In the genomic region with DNA sequence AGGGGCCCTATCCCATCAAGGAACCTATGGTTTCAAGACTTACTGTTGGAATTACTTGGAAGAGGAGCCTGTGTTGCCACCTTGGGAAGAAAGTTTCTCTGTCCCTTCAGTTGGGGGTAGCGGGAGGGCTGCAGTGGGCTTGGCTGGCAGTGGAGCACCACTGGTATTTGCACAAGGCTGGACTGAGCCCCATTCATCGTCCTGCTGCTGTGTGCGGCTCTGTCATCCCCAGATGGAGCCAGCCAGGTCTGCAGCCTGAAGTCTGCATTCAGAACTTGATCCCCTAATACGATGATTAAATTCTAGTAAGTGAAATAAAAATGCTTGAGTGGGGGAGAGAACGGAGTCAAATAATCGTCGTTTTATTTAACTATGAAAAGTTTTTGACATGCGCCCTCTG, we compare ENCODE assay signal across 15 mouse cellular contexts. TPM values are rescaled to one million over a fixed set of nuclear protein-coding genes. Genes with fewer than 3 reads are reported as not detected.
DNase-seq lines count a peak whose midpoint lies in the region; ATAC-seq lines count a peak whose summit lies in the region.
"Had no signal": no experiment of that assay in that cellular context is flagged by ENCODE, and none has a peak within 500 bp of the region (broad histone marks: within the 10 kb centered on the region; RNA-seq: fewer than 3 reads in every experiment).

No protein-coding gene starts in this region.

- peaks cover 22% of the 10 kb centered on the region for H3K4me1 ChIP-seq in heart, embryonic 16.5 days (ENCODE audit: control insufficient read depth, insufficient read depth, low read length)
- peaks cover 14% of the 10 kb centered on the region for H3K4me1 ChIP-seq in midbrain, embryonic 10.5 days
- no peaks in the 10 kb centered on the region for H3K4me1 ChIP-seq in midbrain, embryonic 14.5 days (ENCODE audit: control insufficient read depth, insufficient read depth, low read length)
- H3K4me1 ChIP-seq in embryonic facial prominence, embryonic 15.5 days, result peaks cover 43% of the 10 kb centered on the region
- H3K4me1 ChIP-seq in limb, embryonic 13.5 days, result peaks cover 46% of the 10 kb centered on the region

- H3K27me3 ChIP-seq in heart, embryonic 16.5 days (ENCODE audit: control insufficient read depth, insufficient read depth, low read length), result no peaks in the 10 kb centered on the region
- H3K27me3 ChIP-seq in midbrain, embryonic 10.5 days (ENCODE audit: low read depth, poor library complexity, severe bottlenecking), result no peaks in the 10 kb centered on the region
- H3K27me3 ChIP-seq in midbrain, embryonic 14.5 days (ENCODE audit: control insufficient read depth, insufficient read depth, low read length), result no peaks in the 10 kb centered on the region
- H3K27me3 ChIP-seq in embryonic facial prominence, embryonic 15.5 days, result no peaks in the 10 kb centered on the region
- H3K27me3 ChIP-seq in limb, embryonic 13.5 days, result no peaks in the 10 kb centered on the region
- H3K27me3 ChIP-seq: CH12.LX; liver, embryonic 13.5 days; Patski had no signal

- ATAC-seq in heart, embryonic 16.5 days (replicated peaks; ENCODE audit: extremely low read depth, insufficient read depth, low FRiP score), result no peak
- ATAC-seq in midbrain, embryonic 14.5 days (ENCODE audit: low FRiP score, low TSS enrichment), result no peak
- ATAC-seq in embryonic facial prominence, embryonic 15.5 days (ENCODE audit: insufficient number of reproducible peaks, low FRiP score, low TSS enrichment, low read depth), result no peak
- peak; percentile 79 for ATAC-seq in limb, embryonic 13.5 days (ENCODE audit: low FRiP score, low read depth)
- ATAC-seq: intestine, postnatal 0 days had no signal

- H3K36me3 ChIP-seq in heart, embryonic 16.5 days (ENCODE audit: control insufficient read depth, insufficient read depth), result no peaks in the 10 kb centered on the region
- H3K36me3 ChIP-seq in midbrain, embryonic 10.5 days, result peaks cover 68% of the 10 kb centered on the region
- H3K36me3 ChIP-seq in midbrain, embryonic 14.5 days (ENCODE audit: control insufficient read depth, insufficient read depth, low read length), result peaks cover 40% of the 10 kb centered on the region
- no peaks in the 10 kb centered on the region for H3K36me3 ChIP-seq in embryonic facial prominence, embryonic 15.5 days
- peaks cover 45% of the 10 kb centered on the region for H3K36me3 ChIP-seq in limb, embryonic 13.5 days

- no peaks in the 10 kb centered on the region for H3K9me3 ChIP-seq in heart, embryonic 16.5 days (replicated peaks; ENCODE audit: control insufficient read depth, low read length)
- H3K9me3 ChIP-seq in midbrain, embryonic 10.5 days (replicated peaks), result no peaks in the 10 kb centered on the region
- no peaks in the 10 kb centered on the region for H3K9me3 ChIP-seq in midbrain, embryonic 14.5 days (ENCODE audit: control insufficient read depth, low read length)
- H3K9me3 ChIP-seq in embryonic facial prominence, embryonic 15.5 days (replicated peaks), result no peaks in the 10 kb centered on the region
- H3K9me3 ChIP-seq in limb, embryonic 13.5 days, result no peaks in the 10 kb centered on the region
- H3K9me3 ChIP-seq: liver, embryonic 13.5 days had no signal

- no peak overlapping the region for H3K4me2 ChIP-seq in heart, embryonic 16.5 days (ENCODE audit: low read depth, low read length)
- H3K4me2 ChIP-seq in midbrain, embryonic 14.5 days (ENCODE audit: low read length), result no peak overlapping the region
- H3K4me2 ChIP-seq in embryonic facial prominence, embryonic 15.5 days (replicated peaks), result no peak overlapping the region
- H3K4me2 ChIP-seq in limb, embryonic 13.5 days (replicated peaks), result peak overlapping the region; percentile 59
- H3K4me2 ChIP-seq: liver, embryonic 13.5 days had no signal

- peak overlapping the region; percentile 50 for H3K27ac ChIP-seq in heart, embryonic 16.5 days (ENCODE audit: low read length)
- H3K27ac ChIP-seq in midbrain, embryonic 10.5 days (replicated peaks), result peak overlapping the region; percentile 55; the same call in 1 of the 2 replicates
- no peak overlapping the region for H3K27ac ChIP-seq in midbrain, embryonic 14.5 days (replicated peaks; ENCODE audit: low read depth, low read length)
- H3K27ac ChIP-seq in embryonic facial prominence, embryonic 15.5 days (replicated peaks), result peak overlapping the region; percentile 85
- peak overlapping the region; percentile 98 for H3K27ac ChIP-seq in limb, embryonic 13.5 days
- H3K27ac ChIP-seq: liver, embryonic 13.5 days had no signal

- no peak overlapping the region for H3K9ac ChIP-seq in heart, embryonic 16.5 days (ENCODE audit: low read length)
- H3K9ac ChIP-seq in midbrain, embryonic 14.5 days (replicated peaks; ENCODE audit: low read length), result no peak overlapping the region
- no peak overlapping the region for H3K9ac ChIP-seq in embryonic facial prominence, embryonic 15.5 days
- H3K9ac ChIP-seq in limb, embryonic 13.5 days, result 0 out of 2 replicates have a peak overlapping the region, but pooled peaks have one; percentile 21
- H3K9ac ChIP-seq: liver, embryonic 13.5 days had no signal

- WGBS in heart, embryonic 16.5 days, result 78% methylated on average over 8 of the region's 8 CpGs
- WGBS in midbrain, embryonic 10.5 days, result 84% methylated on average over 8 of the region's 8 CpGs
- 89% methylated on average over 8 of the region's 8 CpGs for WGBS in midbrain, embryonic 14.5 days
- WGBS in embryonic facial prominence, embryonic 15.5 days, result 59% methylated on average over 8 of the region's 8 CpGs
- whole genome bisulfite sequencing in limb, embryonic 13.5 days, result 53% methylated on average over 8 of the region's 8 CpGs

- no peak for DNase-seq in heart, adult 18-20 months
- no peak for DNase-seq in midbrain, embryonic 10.5 days (ENCODE audit: low spot score)
- DNase-seq in midbrain, embryonic 14.5 days, result no peak
- DNase-seq in frontal cortex, postnatal 10 days (ENCODE audit: low spot score in 2 of 2), result no peak
- no peak for DNase-seq in testis, postnatal 10 days (ENCODE audit: low spot score)
- DNase-seq: cerebellum, adult 8-10 months; thymus, adult 2 months had no signal

- H3K4me3 ChIP-seq in heart, embryonic 16.5 days (ENCODE audit: low read length), result no peak overlapping the region
- no peak overlapping the region for H3K4me3 ChIP-seq in midbrain, embryonic 10.5 days
- no peak overlapping the region for H3K4me3 ChIP-seq in midbrain, embryonic 14.5 days (replicated peaks; ENCODE audit: low read depth, low read length)
- no peak overlapping the region for H3K4me3 ChIP-seq in embryonic facial prominence, embryonic 15.5 days (replicated peaks)
- peak overlapping the region; percentile 13; the same call in 1 of the 2 replicates for H3K4me3 ChIP-seq in limb, embryonic 13.5 days
- H3K4me3 ChIP-seq: left cerebral cortex, adult 2 months; liver, embryonic 13.5 days had no signal

RNA-seq across cellular contexts. Expression of a gene that starts 44.1 kb away (rescaled TPM):
- polyA plus RNA-seq in heart, embryonic 16.5 days (2015; fragmentation: Nextera tagmentation; extraction: Ambion mirVana), result 173 and 203 TPM in 2 replicates
- total RNA-seq in heart, adult 18-20 months (2021), result 100 to 1,000 TPM in 1 of 2 experiments, 10 to 100 TPM in 1; 99.4 to 103 TPM
- 327 and 337 TPM in 2 replicates for polyA plus RNA-seq in midbrain, embryonic 10.5 days (2016; fragmentation: Nextera tagmentation; extraction: Ambion mirVana)
- polyA plus RNA-seq in midbrain, embryonic 14.5 days (2014; fragmentation: Nextera tagmentation; extraction: Ambion mirVana), result 233 and 237 TPM in 2 replicates
- 266 and 276 TPM in 2 replicates for polyA plus RNA-seq in embryonic facial prominence, embryonic 15.5 days (2015; fragmentation: Nextera tagmentation; extraction: Ambion mirVana)
- polyA plus RNA-seq in limb, embryonic 13.5 days (2015; fragmentation: Nextera tagmentation; extraction: Ambion mirVana), result 340 and 356 TPM in 2 replicates
